Mouse (Mus musculus) layer of hippocampus, postnatal 10 days (tissue): ENCODE data around the gene Mpped1. TPM values are rescaled to one million over a fixed set of nuclear protein-coding genes. Genes with fewer than 3 reads are reported as not detected.
A peak's percentile ranks its signal among the peaks of the same experiment; 100 is the strongest.

Experiments used
- DNase-seq, 2 experiments: peaks; one replicate each; pipeline ENCODE4 v3.0.0; 2021; ENCODE audit warnings: low spot score in 2 of 2
- total RNA-seq, 2 experiments: library from RNA; stranded (reverse); gene quantifications; 2 replicates each; pipeline ENCODE4 v1.2.3; 2021

Mpped1 gene
- total RNA-seq, 2 experiments from 2014 or later: 174 to 177 TPM

GRCm38 (mm10) chr15:83784772-83785171 is 5.5 kb downstream of the Mpped1 start:
- no peak for DNase-seq

- DNase-seq: no peak
Measured at GRCm38 (mm10) chr15:83789046-83789445, 9.8 kb downstream of the Mpped1 start.

GRCm38 (mm10) chr15:83796924-83797323 is 17.7 kb downstream of the Mpped1 start:
- no peak for DNase-seq

GRCm38 (mm10) chr15:83798964-83799363 is 19.7 kb downstream of the Mpped1 start:
- no peak for DNase-seq

- DNase-seq: no peak
Measured at GRCm38 (mm10) chr15:83801011-83801410, 21.7 kb downstream of the Mpped1 start.

GRCm38 (mm10) chr15:83814106-83814505 is 34.8 kb downstream of the Mpped1 start:
- no peak for DNase-seq

- DNase-seq: no peak
Measured at GRCm38 (mm10) chr15:83828011-83828410, 48.7 kb downstream of the Mpped1 start.

GRCm38 (mm10) chr15:83829226-83829625 is 50.0 kb downstream of the Mpped1 start:
- DNase-seq: no peak

GRCm38 (mm10) chr15:83832265-83832664 is 53.0 kb downstream of the Mpped1 start:
- DNase-seq: no peak

- DNase-seq: no peak
Measured at GRCm38 (mm10) chr15:83840950-83841719, 61.9 kb downstream of the Mpped1 start.

- DNase-seq: no peak
Measured at GRCm38 (mm10) chr15:83842419-83842818, 63.2 kb downstream of the Mpped1 start.

GRCm38 (mm10) chr15:83842915-83843789 is 63.9 kb downstream of the Mpped1 start:
- no peak for DNase-seq

GRCm38 (mm10) chr15:83845734-83846133 is 66.5 kb downstream of the Mpped1 start:
- DNase-seq: no peak

GRCm38 (mm10) chr15:83846592-83846991 is 67.3 kb downstream of the Mpped1 start:
- no peak for DNase-seq

- no peak for DNase-seq
Measured at GRCm38 (mm10) chr15:83847512-83847911, 68.2 kb downstream of the Mpped1 start.

- no peak for DNase-seq
Measured at GRCm38 (mm10) chr15:83848193-83848592, 68.9 kb downstream of the Mpped1 start.

GRCm38 (mm10) chr15:83853400-83853811 is 74.1 kb downstream of the Mpped1 start:
- peak; percentile 53 to 63 for DNase-seq

GRCm38 (mm10) chr15:83857129-83857528 is 77.9 kb downstream of the Mpped1 start:
- peak; percentile 80 to 84 for DNase-seq

- DNase-seq: no peak
Measured at GRCm38 (mm10) chr15:83865626-83866025, 86.4 kb downstream of the Mpped1 start.

- no peak for DNase-seq
Measured at GRCm38 (mm10) chr15:83870936-83871335, 91.7 kb downstream of the Mpped1 start.

GRCm38 (mm10) chr15:83877155-83877866 is 98.0 kb downstream of the Mpped1 start:
- DNase-seq: no peak

- DNase-seq: no peak
Measured at GRCm38 (mm10) chr15:83877898-83878297, 98.6 kb downstream of the Mpped1 start.
